Mouse (Mus musculus): Measurements from ENCODE around the gene Hist1h2bh.
"Not testable (repeated sequence)": the region's sequence is repeated elsewhere in the genome, so short reads cannot be mapped to it uniquely, and the experiment has no call there.

The Hist1h2bh gene

DNA sequence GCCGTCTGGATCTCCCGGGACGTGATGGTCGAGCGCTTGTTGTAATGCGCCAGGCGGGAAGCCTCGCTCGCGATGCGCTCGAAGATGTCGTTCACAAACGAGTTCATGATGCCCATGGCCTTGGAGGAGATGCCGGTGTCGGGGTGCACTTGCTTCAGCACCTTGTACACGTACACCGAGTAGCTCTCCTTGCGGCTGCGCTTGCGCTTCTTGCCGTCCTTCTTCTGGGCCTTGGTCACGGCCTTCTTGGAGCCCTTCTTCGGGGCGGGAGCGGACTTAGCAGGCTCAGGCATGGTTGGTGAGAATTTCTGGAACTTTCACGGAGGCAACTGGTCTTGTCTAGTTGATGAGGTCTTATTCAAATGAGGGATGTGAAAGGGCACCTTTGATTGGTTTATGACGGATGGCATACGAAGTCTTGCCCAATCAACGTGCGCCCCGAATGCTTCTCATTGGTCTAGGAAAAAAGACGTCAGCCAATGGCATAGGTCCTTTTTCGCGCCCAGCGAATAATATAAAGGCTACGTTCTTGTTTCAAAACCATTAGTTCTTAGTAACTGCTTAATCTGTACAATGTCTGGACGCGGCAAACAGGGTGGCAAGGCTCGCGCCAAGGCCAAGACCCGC lies 30.8 kb upstream of the Hist1h2bh start, which contains the start of the genes Hist1h2bf and Hist1h2ad:
Gene Hist1h2bf (minus strand): TSS at position 299 of the 627 bp plus-strand sequence.
Gene Hist1h2ad (plus strand): TSS at position 484 of the 627 bp plus-strand sequence.
- DNase-seq (ENCODE audit: low spot score), result peak; percentile 93

DNA sequence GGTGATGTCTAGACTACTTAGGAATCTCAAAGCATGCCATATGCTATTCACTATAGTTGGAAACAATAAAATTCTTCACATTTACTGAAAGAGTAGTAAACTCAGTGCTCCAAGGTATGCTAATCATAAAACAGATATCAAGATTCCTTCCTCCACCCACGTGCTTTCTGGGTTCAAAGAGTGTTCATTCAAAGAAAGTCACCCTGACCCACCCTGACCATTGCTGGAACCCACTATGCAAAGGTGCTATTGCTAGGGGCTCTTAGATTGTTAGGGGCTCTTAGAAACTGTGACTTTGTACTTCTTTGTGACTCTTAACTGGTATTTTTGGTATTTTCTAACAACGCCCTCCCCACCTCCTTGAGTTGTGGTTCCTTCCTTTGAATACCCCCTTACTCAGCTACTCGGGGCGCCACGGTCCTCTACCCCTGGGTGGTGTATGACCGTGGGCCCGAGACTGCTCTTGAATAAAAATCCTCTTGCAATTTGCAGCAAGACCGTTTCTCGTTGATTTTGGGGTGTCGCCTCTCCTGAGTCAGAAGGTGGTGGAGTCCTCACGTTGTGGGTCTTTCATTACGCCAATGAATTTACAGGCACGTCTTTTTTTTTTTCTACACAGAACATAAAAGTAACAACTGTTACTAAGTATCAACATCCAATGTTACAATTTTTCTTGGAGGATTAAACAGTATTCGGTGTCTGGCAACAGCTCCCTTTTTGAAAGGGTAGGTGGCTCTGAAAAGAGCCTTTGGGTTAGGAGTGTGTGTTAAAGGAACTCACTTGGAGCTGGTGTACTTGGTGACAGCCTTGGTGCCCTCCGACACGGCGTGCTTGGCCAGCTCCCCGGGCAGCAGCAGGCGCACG lies 30.1 kb upstream of the Hist1h2bh start:
- DNase-seq (ENCODE audit: low spot score), result not testable (repeated sequence)

DNA sequence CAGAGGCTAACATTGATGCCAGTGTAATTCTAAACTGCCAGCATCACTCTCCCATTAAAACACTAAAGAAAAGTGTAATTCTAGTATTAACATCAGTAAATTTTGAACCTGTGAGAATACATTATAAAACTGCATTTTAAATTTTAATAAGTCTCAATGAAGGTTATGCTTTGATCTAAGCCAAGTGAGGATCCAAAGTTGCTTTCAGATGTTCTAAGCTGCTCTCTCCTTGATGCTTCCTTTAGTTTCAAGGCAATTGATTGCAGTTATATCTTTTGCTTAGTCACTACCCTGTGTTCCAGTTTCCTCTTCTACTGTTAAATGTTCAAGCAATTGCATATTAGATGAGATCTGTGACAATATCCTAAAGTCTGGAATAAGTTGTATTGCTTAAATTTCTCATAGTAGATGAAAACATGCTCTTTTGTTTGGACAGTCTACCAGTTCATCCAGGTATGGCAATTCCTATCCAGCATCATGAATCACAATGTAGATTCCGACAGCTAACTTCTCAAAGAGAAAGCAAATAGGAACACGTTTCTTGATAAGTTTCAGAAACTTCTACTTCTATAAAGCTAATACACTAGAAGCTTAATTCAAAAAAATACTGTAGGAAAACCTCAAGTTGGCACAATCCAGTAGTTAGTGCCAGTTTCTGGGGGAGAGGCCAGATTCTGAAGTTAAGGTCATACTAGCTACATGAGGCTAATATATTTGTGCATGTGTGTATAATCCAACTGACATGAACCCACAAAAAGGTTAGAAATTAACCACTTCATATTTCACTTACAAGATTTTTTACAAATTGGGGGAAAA lies 29.2 kb upstream of the Hist1h2bh start:
- DNase-seq (ENCODE audit: low spot score), result no peak

DNA sequence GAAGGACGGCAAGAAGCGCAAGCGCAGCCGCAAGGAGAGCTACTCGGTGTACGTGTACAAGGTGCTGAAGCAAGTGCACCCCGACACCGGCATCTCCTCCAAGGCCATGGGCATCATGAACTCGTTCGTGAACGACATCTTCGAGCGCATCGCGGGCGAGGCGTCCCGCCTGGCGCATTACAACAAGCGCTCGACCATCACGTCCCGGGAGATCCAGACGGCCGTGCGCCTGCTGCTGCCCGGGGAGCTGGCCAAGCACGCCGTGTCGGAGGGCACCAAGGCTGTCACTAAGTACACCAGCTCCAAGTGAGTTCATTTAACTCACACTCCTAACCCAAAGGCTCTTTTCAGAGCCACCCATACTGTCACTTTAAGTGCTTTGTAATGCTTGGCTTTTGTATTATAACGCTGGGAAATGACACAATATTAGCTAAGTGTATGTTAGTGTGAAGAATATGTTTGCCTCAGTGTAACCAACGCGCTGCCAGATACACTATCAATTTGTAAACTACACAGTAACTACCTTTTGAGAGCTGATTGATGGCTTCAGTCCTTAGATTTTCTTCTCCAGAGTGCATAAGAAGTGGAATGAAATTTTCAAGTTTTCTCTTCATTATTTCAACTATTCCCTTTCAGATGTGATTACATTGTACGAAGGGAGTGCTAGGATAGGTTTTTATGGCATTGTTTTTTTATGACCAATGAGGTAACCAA lies 28.5 kb upstream of the Hist1h2bh start:
- DNase-seq (ENCODE audit: low spot score), result not testable (repeated sequence)

DNA sequence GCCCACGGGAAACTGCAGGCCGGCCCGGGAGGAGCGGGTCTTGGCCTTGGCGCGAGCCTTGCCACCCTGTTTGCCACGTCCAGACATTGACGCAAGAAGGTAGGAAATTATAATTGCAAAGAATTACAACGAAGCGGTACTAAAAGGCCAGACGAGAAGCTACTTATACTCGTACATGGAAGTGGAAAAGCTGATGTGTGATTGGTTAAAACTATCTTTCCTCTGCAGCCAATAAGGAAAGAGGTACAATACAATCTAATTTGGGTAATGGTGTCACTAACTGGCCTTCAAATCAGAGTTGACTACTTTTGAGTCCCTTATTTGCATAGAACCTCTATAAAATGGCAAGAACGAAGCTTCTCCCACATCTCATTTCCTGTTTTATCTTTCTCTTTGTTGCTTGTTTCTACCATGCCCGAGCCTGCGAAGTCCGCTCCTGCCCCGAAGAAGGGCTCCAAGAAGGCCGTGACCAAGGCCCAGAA lies 27.9 kb upstream of the Hist1h2bh start, which contains the start of the genes Hist1h2ae and Hist1h2bg:
Gene Hist1h2ae (minus strand): TSS at position 199 of the 482 bp plus-strand sequence.
Gene Hist1h2bg (plus strand): TSS at position 375 of the 482 bp plus-strand sequence.
- DNase-seq (ENCODE audit: low spot score), result peak; percentile 78

- DNase-seq (ENCODE audit: low spot score), result not testable (repeated sequence)
Observed at GRCm38 (mm10) chr13:23570261-23571021, 27.2 kb upstream of the Hist1h2bh start.

DNA sequence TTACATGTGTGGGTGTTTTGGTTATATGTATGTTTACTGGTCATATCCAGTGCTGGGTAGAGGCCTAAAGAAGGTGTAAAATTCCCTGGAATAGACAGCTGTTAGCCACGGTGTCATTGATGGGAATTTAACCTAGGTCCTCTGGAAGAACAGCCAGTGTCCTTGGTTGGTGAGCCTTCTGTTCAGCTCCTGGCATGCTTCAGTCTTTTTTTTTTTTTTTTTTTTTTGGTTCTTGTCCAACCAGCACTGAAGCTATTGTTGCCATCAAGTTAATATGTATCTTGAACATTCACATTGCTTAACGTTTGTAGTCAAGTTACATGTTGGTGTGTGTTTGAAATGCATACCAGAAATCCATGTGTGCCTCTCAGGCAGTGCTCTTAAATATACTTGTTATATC lies 21.3 kb upstream of the Hist1h2bh start:
- DNase-seq (ENCODE audit: low spot score), result no peak

DNA sequence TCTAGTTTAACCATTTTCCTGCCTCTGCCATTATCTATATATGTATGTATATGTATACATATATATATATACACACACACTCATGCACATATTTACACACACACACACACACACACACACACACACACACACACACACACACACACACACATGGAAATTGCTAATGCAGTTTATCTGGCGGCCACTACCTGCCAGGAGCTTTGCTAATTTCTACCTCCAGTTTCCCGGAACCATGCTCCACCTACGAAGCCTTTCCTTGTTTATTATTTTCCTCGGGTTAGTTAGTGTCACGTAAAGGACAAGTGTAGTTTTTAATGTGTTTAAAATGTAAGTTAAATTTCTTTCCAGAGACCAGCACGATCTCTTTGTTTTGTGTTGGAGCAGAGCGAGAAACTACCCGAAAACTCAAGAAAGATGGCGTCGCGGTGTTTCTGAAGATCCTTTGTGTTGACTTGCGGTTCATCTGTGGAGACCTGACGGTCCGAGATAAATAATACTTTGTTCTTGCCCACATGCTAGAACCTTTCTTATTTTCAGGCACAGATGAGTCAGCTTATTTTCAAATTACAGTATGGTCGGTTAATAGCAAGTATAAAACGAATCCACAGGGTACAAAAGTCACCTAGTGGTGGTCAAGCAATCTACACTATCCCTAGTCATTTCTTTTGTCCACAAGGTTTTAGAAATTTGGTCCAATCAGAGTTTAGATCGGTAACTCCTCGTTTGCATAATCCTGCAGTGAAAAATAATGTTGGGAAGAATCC lies 19.7 kb upstream of the Hist1h2bh start:
- peak; percentile 43 for DNase-seq (ENCODE audit: low spot score)

DNA sequence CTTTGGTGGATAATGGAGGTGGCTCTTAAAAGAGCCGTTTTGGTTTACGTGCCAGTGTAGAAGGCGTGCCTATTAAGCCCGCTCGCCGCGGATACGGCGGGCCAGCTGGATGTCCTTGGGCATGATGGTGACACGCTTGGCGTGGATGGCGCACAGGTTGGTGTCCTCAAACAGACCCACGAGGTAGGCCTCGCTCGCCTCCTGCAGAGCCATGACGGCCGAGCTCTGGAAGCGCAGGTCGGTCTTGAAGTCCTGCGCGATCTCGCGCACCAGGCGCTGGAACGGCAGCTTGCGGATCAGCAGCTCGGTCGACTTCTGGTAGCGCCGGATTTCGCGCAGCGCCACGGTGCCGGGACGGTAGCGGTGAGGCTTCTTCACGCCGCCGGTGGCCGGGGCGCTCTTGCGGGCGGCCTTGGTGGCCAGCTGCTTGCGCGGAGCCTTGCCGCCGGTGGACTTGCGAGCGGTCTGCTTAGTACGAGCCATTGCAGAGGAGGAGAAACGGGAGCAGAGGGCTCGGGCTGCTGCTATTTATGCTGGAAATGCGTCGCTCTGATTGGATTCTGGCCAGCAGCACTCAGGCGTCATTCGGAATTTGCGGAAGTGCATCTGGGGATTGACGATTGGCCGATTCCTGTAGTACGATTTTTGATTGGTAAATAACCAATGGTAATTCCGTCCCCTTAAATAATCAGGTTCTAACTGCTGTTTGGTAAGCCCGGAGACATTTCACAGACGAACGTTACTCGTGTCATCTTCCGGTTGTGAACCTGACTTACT lies 18.9 kb upstream of the Hist1h2bh start, which contains the start of gene Hist1h3e:
Gene Hist1h3e (minus strand): TSS at position 487 of the 777 bp plus-strand sequence.
- DNase-seq (ENCODE audit: low spot score), result peak; percentile 96

GRCm38 (mm10) chr13:23561531-23561882 lies 18.3 kb upstream of the Hist1h2bh start:
- not testable (repeated sequence) for DNase-seq (ENCODE audit: low spot score)

DNA sequence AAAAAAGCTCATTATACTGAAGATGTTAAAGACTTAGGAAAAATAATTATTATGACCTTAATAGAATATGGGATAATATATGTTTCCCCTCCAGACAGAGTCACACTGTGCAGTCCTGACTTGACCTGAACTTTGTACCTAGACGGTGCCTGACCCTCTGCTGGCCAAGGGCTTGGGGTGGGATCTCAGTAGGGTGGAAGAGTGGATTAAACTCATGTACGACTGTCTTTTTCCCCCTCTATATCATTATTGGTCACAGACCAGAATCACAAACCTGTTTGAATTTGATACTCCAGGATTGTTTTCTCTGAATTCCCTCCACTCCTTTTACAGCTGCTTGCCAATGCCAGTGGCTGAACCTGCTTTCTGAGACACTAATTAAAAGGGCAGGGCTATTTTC lies 17.5 kb upstream of the Hist1h2bh start:
- DNase-seq (ENCODE audit: low spot score), result not testable (repeated sequence)

GRCm38 (mm10) chr13:23556906-23557305 lies 13.7 kb upstream of the Hist1h2bh start:
- DNase-seq (ENCODE audit: low spot score), result no peak

- peak; percentile 76 for DNase-seq (ENCODE audit: low spot score)
Observed at GRCm38 (mm10) chr13:23555839-23556416, 12.7 kb upstream of the Hist1h2bh start.

DNA sequence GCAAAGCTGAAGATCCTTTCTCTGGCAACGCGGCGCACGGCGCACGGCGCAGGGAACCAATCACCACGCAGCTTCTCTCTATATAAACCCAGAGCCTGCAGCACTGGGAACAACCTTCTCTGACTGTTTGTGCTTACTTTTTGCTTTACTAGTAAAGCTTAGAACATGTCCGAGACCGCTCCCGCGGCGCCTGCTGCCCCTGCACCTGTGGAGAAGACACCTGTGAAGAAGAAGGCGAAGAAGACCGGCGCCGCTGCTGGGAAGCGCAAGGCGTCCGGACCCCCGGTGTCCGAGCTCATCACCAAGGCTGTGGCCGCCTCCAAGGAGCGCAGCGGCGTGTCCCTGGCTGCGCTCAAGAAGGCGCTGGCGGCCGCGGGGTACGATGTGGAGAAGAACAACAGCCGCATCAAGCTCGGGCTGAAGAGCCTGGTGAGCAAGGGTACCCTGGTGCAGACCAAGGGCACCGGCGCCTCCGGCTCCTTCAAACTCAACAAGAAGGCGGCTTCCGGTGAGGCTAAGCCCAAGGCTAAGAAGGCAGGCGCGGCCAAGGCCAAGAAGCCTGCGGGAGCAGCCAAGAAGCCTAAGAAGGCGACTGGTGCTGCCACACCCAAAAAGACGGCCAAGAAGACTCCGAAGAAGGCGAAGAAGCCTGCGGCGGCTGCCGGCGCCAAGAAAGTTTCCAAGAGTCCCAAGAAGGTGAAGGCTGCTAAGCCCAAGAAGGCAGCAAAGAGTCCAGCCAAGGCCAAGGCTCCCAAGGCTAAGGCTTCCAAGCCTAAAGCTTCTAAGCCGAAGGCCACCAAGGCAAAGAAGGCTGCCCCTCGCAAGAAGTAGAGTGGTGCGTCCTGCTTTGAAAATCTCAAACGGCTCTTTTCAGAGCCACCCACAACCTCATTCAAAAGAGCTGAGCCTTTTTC lies 12.0 kb upstream of the Hist1h2bh start:
- DNase-seq (ENCODE audit: low spot score), result peak; percentile 81

DNA sequence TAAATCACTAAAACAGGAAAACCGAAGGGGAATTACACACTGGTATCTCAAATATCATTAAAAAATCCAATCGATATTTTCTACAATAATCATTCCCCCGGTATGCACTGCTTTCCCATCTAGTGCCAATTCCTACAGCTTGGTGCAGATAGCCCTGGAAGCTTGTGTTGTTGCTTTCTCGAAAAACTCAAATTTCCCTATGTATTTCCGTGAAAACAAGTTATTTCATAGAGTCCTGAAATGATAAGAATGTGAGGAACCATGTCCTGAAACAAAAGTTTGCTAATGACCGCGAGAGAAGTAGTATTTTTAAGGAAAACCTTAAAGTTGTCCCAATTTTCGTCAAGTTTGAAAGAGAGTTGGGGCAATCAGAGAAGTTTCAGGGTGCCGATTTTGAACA lies 11.2 kb upstream of the Hist1h2bh start:
- no peak for DNase-seq (ENCODE audit: low spot score)

- DNase-seq (ENCODE audit: low spot score), result no peak
Observed at GRCm38 (mm10) chr13:23552962-23553361, 9.8 kb upstream of the Hist1h2bh start, which contains the start of gene Hist1h1d. TSS of gene Hist1h1d (plus strand) at chr13:23553262.

All from layer of hippocampus, adult 11-12 months (tissue).